Mouse (Mus musculus) natural killer cell, adult 2 months (primary cell): Measurements from ENCODE around the gene Oxsm.

Source experiments
- DNase-seq, 2 experiments: peaks; one replicate each; pipeline ENCODE4 v3.0.0; 2022; ENCODE audit warnings: low spot score in 2 of 2

The Oxsm gene

GRCm38 (mm10) chr14:16249171-16249874 lies at the start of gene Oxsm, which contains the start of gene Ngly1:
Gene Oxsm, minus strand, starts transcription at chr14:16249808.
Gene Ngly1, plus strand, starts transcription at chr14:16249280.
- DNase-seq = peak; percentile 80 to 83

DNA sequence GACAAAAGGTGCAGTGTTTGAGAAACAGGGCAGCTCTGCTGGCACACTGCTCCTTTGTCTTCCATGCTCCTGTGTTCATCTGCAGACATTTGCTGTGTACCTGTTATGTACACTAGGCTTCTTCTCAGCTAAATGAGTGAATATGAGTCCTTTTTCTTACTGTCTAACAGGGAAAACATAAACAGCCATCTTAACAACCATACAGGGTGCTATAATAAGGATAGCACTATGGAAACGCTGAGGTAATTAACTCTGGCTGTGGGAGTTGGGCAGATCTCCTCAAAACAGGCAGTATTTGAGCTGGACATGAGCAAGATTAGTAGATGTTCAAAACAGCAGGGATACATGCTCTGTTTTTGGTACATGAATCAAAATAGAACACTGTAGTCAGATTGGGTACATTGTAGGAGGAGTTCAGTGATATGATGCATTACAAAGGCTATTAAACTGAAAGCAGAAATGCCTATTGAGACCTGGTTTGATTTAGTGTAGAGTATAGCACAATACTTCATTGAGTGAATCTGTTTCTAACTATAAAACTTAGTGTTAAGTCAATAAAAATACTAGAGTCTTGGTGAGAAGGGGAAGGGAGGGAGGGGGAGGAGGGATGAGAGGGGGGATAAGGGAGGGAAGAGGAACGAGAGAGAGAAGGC lies 47.3 kb upstream of the Oxsm start:
- no peak for DNase-seq

GRCm38 (mm10) chr14:16293921-16294320 lies 44.3 kb upstream of the Oxsm start:
- DNase-seq = no peak

DNA sequence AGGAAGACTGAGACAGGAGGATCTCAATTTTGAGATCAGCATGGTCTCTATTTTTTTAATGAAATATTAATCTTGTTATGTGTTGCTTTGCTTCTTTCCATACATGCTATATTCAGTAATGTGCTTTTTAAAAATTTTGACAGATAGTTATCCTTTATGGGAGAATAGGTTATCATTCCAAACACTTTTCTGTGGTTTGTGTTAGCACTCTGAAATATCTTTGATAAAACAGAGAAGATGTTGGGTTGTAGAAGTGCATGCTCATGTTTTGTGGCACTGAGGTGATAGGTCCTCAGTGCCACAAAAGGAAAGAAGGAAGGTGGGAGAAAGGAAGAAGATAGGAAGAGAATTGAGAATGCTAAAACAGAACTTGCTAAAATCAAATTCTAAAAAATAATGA lies 43.4 kb upstream of the Oxsm start:
- DNase-seq = no peak

DNA sequence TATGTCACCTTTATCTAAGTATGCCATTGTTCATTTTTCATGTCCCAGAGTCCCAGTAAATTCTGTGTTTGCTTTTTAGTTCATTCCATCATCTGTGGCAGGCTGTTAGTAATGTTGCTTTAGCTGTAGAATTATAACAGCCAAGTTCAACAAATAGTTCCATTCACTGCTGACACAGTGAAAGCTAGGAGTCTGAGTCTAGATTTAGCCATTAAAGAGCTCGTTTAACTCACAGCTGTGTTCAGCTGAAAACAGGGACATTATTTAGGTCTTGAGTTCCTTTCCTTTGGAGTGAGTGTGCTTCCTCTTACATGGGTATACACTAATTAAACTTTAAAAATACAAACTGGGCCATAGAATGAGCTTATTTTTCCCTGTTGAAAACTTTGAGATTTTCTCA lies 42.8 kb upstream of the Oxsm start:
- no peak for DNase-seq

- DNase-seq = no peak
Measured at GRCm38 (mm10) chr14:16283966-16284365, 34.4 kb upstream of the Oxsm start.

GRCm38 (mm10) chr14:16279196-16279595 lies 29.6 kb upstream of the Oxsm start:
- DNase-seq = no peak

DNA sequence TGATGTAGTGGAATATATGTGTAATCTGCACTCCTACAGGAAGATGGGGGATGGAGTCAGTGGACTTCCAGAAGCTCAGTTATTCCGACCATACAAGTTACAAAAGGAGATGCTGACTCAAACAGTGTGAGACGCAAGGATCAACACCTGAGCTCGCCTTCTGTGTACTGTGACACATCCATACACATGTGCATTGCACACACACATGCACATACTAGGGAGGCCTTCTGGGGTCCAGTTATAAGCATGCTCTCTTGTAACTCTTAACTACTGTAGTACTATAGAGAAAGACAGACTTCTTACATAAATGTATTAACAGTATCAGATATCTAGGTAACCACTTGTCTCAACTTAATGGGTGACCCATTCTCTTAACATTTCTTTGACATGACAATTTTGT lies 24.1 kb upstream of the Oxsm start:
- DNase-seq = no peak

DNA sequence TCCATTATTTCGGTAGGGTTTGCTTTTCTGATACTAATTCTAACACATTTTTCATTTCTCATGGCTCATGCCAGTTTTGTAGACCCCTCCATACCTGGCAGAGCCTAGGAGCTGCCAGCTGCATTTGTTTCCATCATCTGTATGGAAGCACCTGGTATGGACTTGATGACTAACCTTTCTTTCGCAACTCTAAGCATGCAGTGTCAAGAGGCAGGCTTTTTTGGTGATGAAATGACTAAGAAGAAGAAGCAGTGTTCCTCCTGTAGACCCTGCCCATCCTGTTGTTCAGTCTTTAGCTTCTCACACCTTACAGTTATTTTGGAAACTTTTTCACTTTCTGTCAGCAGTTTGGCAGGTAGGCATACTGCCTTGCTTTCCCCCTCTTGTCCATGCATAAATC lies 20.2 kb upstream of the Oxsm start:
- no peak for DNase-seq

- no peak for DNase-seq
Measured at GRCm38 (mm10) chr14:16267028-16267427, 17.4 kb upstream of the Oxsm start.

DNA sequence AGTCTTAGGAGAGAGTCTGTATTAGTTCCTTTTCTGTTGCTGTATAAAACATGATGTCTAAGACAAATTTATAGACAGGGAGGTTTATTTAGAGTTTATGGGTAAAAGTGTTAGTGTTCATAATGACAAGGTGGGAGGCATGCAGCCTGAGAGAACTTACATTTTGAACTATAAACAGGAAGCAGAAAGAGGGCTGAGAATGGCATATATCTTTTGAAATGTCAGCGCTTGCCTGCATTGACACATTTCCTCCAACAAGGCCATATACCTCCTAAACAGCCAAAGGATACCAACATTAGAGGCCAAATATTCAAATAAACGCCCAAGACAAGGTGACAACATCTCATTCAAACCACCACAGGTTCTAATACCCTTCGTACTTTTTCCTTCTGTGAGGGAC lies 12.3 kb upstream of the Oxsm start:
- DNase-seq = no peak

DNA sequence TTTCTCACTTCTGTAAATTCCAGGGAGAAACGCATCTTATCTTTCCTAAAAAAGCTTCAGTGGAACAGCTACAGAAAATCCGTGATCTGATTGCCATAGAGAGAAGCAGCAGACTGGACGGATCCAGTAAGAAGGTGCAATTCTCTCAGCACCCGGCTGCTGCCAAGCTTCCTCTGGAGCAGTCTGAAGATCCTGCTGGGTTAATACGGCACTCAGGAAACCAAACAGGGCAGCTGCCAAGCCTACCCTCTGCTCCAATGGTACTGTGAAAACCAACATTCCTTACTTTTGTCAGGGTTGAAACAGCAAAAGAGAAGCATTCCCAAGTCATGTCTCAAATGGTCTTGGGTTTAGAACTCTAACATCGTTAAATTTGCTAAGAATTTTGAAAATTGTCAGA lies 10.9 kb upstream of the Oxsm start:
- DNase-seq = no peak

DNA sequence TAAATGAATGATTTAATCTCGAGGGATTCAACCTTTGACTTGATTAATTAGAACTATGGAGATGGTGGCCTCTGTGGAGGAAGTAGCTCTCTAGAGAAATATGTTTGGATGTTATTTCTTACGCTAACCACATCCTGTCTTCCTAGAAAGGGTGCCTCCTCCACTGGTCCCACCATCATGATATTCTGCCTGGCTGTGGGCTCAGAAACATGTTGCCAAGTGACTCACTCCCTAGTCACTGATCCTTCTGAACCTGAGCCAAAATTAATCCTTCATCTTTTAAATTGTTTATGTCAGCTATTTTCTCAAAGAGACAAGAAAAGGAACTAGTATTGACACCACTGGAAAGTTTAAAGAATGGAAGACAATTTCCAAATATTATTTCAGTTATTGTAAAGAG lies 6.6 kb upstream of the Oxsm start:
- peak; percentile 16 to 23 for DNase-seq

GRCm38 (mm10) chr14:16255745-16256144 lies 6.1 kb upstream of the Oxsm start:
- DNase-seq = peak; percentile 3 to 19

DNA sequence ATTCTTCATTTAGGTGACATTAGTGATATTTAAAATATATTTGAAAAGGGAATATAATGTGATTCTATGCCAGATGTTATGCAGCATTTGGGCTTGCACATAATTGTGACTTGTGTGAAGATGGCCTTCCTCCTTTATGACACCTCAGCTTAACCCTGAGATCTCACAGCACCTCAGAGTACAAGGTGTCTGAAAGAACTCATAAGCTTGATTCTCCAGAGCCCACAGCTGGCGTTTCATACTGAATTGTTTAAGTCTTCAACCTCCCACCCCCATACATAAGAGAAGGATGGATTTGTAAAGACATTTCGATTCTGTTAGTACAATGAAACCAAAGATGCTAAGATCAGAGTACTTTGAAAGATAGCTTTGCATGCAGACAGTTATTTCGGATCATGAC lies 491 bp upstream of the Oxsm start:
- DNase-seq = no peak

DNA sequence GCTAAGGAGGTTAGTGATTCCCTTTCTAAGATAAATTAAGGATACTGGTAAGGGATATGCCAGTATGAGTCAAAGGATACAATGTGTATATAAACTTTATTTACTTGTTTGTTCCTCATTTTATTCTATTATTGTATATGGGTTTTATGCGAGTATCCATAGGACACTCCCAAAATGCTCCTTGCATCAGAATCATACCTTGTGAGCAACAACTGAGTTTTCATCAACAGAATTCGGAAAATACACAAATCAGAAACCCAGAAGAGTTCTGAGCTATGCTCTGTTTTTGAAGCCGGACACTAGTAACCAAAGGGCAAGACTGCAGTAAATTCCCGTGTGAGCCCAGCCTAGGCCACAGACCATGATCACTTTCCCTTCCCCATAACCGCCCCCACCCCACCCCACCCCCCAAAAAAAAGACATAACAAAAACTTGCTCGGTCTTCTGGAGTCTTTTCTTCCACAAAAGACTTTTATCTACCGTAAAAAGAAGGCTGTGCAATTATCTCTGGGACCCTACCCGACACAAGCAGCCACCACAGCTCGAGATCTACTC lies 928 bp downstream of the Oxsm start:
- no peak for DNase-seq

- DNase-seq = no peak
Measured at GRCm38 (mm10) chr14:16248135-16248534, 1.5 kb downstream of the Oxsm start.

DNA sequence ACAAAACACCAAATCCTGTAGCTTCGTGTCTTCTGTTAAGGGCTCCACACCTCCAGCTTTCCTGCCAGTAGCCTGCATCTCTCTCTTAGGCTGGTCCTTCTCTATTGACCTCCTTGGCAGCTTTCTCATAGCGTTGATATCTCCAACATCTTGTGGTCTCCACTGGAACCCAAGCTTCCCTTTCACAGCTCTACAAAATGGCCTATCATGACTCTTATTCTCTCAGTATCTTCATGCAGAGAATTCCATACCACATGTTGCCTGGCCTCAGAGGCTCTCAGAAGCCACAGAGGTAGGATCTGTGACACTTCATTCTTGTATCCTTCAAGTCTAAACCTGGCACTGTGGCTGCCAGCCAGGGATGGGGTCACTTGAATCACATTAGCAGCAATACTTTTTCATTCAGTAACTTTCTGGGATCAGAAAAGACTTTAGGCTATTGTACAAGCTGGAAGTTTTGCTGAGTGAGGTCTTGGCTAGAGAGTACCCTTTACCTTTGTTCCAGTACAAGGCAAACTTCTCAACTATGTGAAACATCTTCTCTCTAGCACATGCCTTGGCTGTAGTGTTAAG lies 3.2 kb downstream of the Oxsm start:
- DNase-seq = no peak

DNA sequence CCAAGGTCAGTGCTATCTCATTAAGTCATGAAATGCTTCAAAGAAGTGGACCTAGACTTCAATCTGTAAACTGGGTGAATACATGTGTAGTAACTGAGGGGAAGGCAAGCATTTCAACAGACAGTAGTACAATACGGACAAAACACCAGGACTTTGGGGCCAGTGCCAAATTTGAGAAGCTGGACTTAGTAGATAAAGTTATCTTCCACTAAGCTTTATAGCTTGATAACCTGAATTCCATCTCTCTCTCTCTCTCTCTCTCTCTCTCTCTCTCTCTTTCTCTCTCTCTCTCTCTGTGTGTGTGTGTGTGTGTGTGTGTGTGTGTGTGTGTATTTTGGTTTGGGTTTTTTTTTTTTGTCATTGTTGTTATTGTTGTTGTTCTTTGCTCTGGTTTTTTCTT lies 4.5 kb downstream of the Oxsm start:
- DNase-seq = no peak

- no peak for DNase-seq
Measured at GRCm38 (mm10) chr14:16244370-16244769, 5.2 kb downstream of the Oxsm start.

DNA sequence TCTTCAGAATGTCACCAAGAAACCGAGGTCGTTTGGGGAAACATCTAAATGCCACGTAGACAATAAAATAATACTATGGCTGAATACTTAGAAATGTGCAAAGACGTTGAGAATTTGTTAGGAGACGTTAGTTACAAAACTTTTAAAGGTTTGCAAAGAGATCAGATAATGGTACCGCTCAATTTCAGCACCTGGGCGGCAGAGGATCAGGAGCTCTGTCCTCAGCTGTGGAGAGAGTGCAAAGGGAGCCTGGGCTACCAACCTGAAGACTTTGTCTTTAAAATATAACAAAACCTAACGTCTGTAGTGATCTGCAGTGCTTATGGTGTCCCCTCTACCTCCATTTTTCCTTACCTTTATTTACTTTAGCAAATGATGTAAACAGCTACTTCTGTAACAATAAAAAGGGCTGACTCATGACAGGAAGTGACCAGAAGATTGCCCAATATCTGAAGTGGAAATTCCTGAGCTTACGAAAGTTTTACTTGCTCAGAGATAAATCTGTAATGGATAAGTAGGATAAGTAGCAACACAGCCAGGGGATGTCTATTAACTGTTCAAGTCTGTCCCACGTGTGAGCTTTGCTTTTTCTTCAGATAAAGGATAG lies 5.9 kb downstream of the Oxsm start:
- peak; percentile 25 to 61 for DNase-seq

DNA sequence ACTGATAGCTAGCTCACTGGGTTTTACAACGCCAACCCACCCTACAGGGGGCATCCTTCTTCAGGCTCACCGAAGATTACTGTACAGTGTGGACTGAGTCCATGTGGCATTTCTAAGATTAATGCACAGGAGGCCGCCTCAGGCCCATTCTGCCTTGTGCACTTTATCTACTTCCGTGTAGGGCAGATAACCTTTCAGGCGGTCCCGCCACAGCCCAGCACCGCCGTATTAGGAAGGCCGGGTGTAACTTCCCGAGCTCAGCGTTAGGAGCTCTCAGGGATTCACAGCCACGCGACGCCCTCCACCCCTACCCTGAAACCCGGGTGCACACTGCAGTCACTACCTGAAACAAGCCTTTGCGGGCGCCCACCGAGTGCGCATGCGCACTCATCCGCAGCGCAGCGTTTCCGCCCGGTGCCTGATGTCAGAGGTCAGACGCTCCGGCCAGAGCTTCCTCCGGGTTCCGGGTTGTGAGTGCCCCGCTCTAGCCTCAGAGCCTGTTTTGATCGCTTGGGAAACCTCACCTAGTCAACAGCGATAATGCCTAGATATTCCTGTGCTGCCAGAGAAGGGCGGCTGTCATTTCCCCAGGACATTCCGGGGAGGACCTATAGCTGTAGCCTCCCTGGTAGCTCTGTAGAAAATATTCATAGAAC lies 6.5 kb downstream of the Oxsm start:
- DNase-seq = peak; percentile 92 to 93
